Mouse (Mus musculus): ENCODE measurements around the gene Ift22. TPM values are rescaled to one million over a fixed set of nuclear protein-coding genes. Genes with fewer than 3 reads are reported as not detected.
"Not testable (repeated sequence)": the region's sequence is repeated elsewhere in the genome, so short reads cannot be mapped to it uniquely, and the experiment has no call there.

Ift22 gene
- polyA plus RNA-seq, 1 experiment from 2014 or later, result 134 TPM

GRCm38 (mm10) chr5:136939284-136939683 is 31.3 kb downstream of the Ift22 start:
- H3K4me1 ChIP-seq (ENCODE audit: control insufficient read depth, insufficient read depth, low read length), result no peaks in the 10 kb centered on the region
- no peaks in the 10 kb centered on the region for H3K36me3 ChIP-seq (ENCODE audit: control insufficient read depth, insufficient read depth, low read length)
- H3K9ac ChIP-seq (ENCODE audit: low read depth, low read length), result no peak overlapping the region
- no peak overlapping the region for H3K4me3 ChIP-seq (ENCODE audit: low read depth, low read length)
- H3K9me3 ChIP-seq (replicated peaks; ENCODE audit: control insufficient read depth, low read length, poor library complexity, severe bottlenecking), result no peaks in the 10 kb centered on the region
- WGBS, result 67% methylated on average over 7 of the region's 7 CpGs
- H3K4me2 ChIP-seq (ENCODE audit: low read length), result no peak overlapping the region
- H3K27me3 ChIP-seq (ENCODE audit: control insufficient read depth, insufficient read depth, low read depth, low read length), result no peaks in the 10 kb centered on the region
- ATAC-seq, result no peak
- no peak overlapping the region for H3K27ac ChIP-seq (ENCODE audit: low read length)

GRCm38 (mm10) chr5:136940029-136940428 is 32.1 kb downstream of the Ift22 start:
- not testable (repeated sequence) for H3K27ac ChIP-seq (ENCODE audit: low read length); H3K4me3 ChIP-seq (ENCODE audit: low read depth, low read length); H3K9ac ChIP-seq (ENCODE audit: low read depth, low read length); H3K9me3 ChIP-seq (replicated peaks; ENCODE audit: control insufficient read depth, low read length, poor library complexity, severe bottlenecking); ATAC-seq; H3K4me1 ChIP-seq (ENCODE audit: control insufficient read depth, insufficient read depth, low read length); H3K27me3 ChIP-seq (ENCODE audit: control insufficient read depth, insufficient read depth, low read depth, low read length); H3K4me2 ChIP-seq (ENCODE audit: low read length); H3K36me3 ChIP-seq (ENCODE audit: control insufficient read depth, insufficient read depth, low read length)
- 88% methylated on average over 6 of the region's 6 CpGs for WGBS

- H3K27me3 ChIP-seq (ENCODE audit: control insufficient read depth, insufficient read depth, low read depth, low read length), result no peaks in the 10 kb centered on the region
- H3K9me3 ChIP-seq (replicated peaks; ENCODE audit: control insufficient read depth, low read length, poor library complexity, severe bottlenecking), result no peaks in the 10 kb centered on the region
- H3K36me3 ChIP-seq (ENCODE audit: control insufficient read depth, insufficient read depth, low read length), result no peaks in the 10 kb centered on the region
- no peak overlapping the region for H3K4me2 ChIP-seq (ENCODE audit: low read length)
- WGBS, result 88% methylated on average over 12 of the region's 12 CpGs
- H3K4me1 ChIP-seq (ENCODE audit: control insufficient read depth, insufficient read depth, low read length), result no peaks in the 10 kb centered on the region
- no peak overlapping the region for H3K9ac ChIP-seq (ENCODE audit: low read depth, low read length)
- H3K27ac ChIP-seq (ENCODE audit: low read length), result no peak overlapping the region
- H3K4me3 ChIP-seq (ENCODE audit: low read depth, low read length), result no peak overlapping the region
- no peak for ATAC-seq
These were observed 33.1 kb downstream of the Ift22 start for GRCm38 (mm10) chr5:136940845-136941560.

GRCm38 (mm10) chr5:136942781-136943180 is 34.8 kb downstream of the Ift22 start:
- 75% methylated on average over 3 of the region's 3 CpGs for WGBS
- H3K9me3 ChIP-seq (replicated peaks; ENCODE audit: control insufficient read depth, low read length, poor library complexity, severe bottlenecking), result no peaks in the 10 kb centered on the region
- no peak overlapping the region; the same call in 1 of the 2 replicates for H3K27ac ChIP-seq (ENCODE audit: low read length)

GRCm38 (mm10) chr5:136943382-136943781 is 35.4 kb downstream of the Ift22 start:
- Histone ChIP-seq H3K4me1 (ENCODE audit: control insufficient read depth, insufficient read depth, low read length) (no peaks in the 10 kb centered on the region), H3K9ac (ENCODE audit: low read depth, low read length) (no peak overlapping the region), H3K4me2 (ENCODE audit: low read length) (no peak overlapping the region), H3K36me3 (ENCODE audit: control insufficient read depth, insufficient read depth, low read length) (no peaks in the 10 kb centered on the region), H3K9me3 (replicated peaks; ENCODE audit: control insufficient read depth, low read length, poor library complexity, severe bottlenecking) (no peaks in the 10 kb centered on the region), H3K4me3 (ENCODE audit: low read depth, low read length) (no peak overlapping the region), H3K27me3 (ENCODE audit: control insufficient read depth, insufficient read depth, low read depth, low read length) (no peaks in the 10 kb centered on the region), H3K27ac (ENCODE audit: low read length) (peak overlapping the region; percentile 40; the same call in 1 of the 2 replicates)
- 83% methylated on average over 2 of the region's 2 CpGs for WGBS
- ATAC-seq, result no peak

More at GRCm38 (mm10) chr5:136942781-136943180, 34.8 kb downstream of the Ift22 start:
- no peak overlapping the region for H3K4me2 ChIP-seq (ENCODE audit: low read length)
- H3K36me3 ChIP-seq (ENCODE audit: control insufficient read depth, insufficient read depth, low read length), result no peaks in the 10 kb centered on the region
- ATAC-seq, result no peak
- no peaks in the 10 kb centered on the region for H3K4me1 ChIP-seq (ENCODE audit: control insufficient read depth, insufficient read depth, low read length)
- H3K27me3 ChIP-seq (ENCODE audit: control insufficient read depth, insufficient read depth, low read depth, low read length), result no peaks in the 10 kb centered on the region
- no peak overlapping the region for H3K4me3 ChIP-seq (ENCODE audit: low read depth, low read length)
- H3K9ac ChIP-seq (ENCODE audit: low read depth, low read length), result no peak overlapping the region

- H3K36me3 ChIP-seq (ENCODE audit: control insufficient read depth, insufficient read depth, low read length), result no peaks in the 10 kb centered on the region
- no peak overlapping the region for H3K27ac ChIP-seq (ENCODE audit: low read length)
- WGBS, result 87% methylated on average over 12 of the region's 12 CpGs
- no peak overlapping the region for H3K4me2 ChIP-seq (ENCODE audit: low read length)
- H3K4me3 ChIP-seq (ENCODE audit: low read depth, low read length), result no peak overlapping the region
- no peaks in the 10 kb centered on the region for H3K9me3 ChIP-seq (replicated peaks; ENCODE audit: control insufficient read depth, low read length, poor library complexity, severe bottlenecking)
- H3K4me1 ChIP-seq (ENCODE audit: control insufficient read depth, insufficient read depth, low read length), result no peaks in the 10 kb centered on the region
- ATAC-seq, result no peak
- H3K27me3 ChIP-seq (ENCODE audit: control insufficient read depth, insufficient read depth, low read depth, low read length), result no peaks in the 10 kb centered on the region
- H3K9ac ChIP-seq (ENCODE audit: low read depth, low read length), result no peak overlapping the region
These were observed 37.1 kb downstream of the Ift22 start for GRCm38 (mm10) chr5:136945084-136945483.

GRCm38 (mm10) chr5:136947874-136948273 is 39.9 kb downstream of the Ift22 start:
- H3K4me3 ChIP-seq (ENCODE audit: low read depth, low read length), result no peak overlapping the region
- no peak for ATAC-seq
- H3K9ac ChIP-seq (ENCODE audit: low read depth, low read length), result no peak overlapping the region
- no peaks in the 10 kb centered on the region for H3K36me3 ChIP-seq (ENCODE audit: control insufficient read depth, insufficient read depth, low read length)
- H3K27me3 ChIP-seq (ENCODE audit: control insufficient read depth, insufficient read depth, low read depth, low read length), result no peaks in the 10 kb centered on the region; the same call in 1 of the 2 replicates
- no peaks in the 10 kb centered on the region for H3K4me1 ChIP-seq (ENCODE audit: control insufficient read depth, insufficient read depth, low read length)
- no peaks in the 10 kb centered on the region for H3K9me3 ChIP-seq (replicated peaks; ENCODE audit: control insufficient read depth, low read length, poor library complexity, severe bottlenecking)
- no peak overlapping the region for H3K4me2 ChIP-seq (ENCODE audit: low read length)
- H3K27ac ChIP-seq (ENCODE audit: low read length), result no peak overlapping the region

GRCm38 (mm10) chr5:136949551-136950336 is 41.8 kb downstream of the Ift22 start:
- H3K9ac ChIP-seq (ENCODE audit: low read depth, low read length); H3K27me3 ChIP-seq (ENCODE audit: control insufficient read depth, insufficient read depth, low read depth, low read length); H3K4me1 ChIP-seq (ENCODE audit: control insufficient read depth, insufficient read depth, low read length); H3K27ac ChIP-seq (ENCODE audit: low read length); H3K9me3 ChIP-seq (replicated peaks; ENCODE audit: control insufficient read depth, low read length, poor library complexity, severe bottlenecking); H3K36me3 ChIP-seq (ENCODE audit: control insufficient read depth, insufficient read depth, low read length); ATAC-seq; H3K4me2 ChIP-seq (ENCODE audit: low read length); H3K4me3 ChIP-seq (ENCODE audit: low read depth, low read length): not testable (repeated sequence)
- WGBS, result 83% methylated on average over 14 of the region's 14 CpGs

GRCm38 (mm10) chr5:136950521-136950920 is 42.6 kb downstream of the Ift22 start:
- no peak for ATAC-seq
- H3K4me3 ChIP-seq (ENCODE audit: low read depth, low read length), result no peak overlapping the region
- H3K4me1 ChIP-seq (ENCODE audit: control insufficient read depth, insufficient read depth, low read length), result peaks cover 17% of the 10 kb centered on the region
- H3K9ac ChIP-seq (ENCODE audit: low read depth, low read length), result no peak overlapping the region
- no peak overlapping the region for H3K27ac ChIP-seq (ENCODE audit: low read length)
- no peaks in the 10 kb centered on the region; the same call in 1 of the 2 replicates for H3K27me3 ChIP-seq (ENCODE audit: control insufficient read depth, insufficient read depth, low read depth, low read length)
- no peak overlapping the region for H3K4me2 ChIP-seq (ENCODE audit: low read length)
- WGBS, result 90% methylated on average over 6 of the region's 6 CpGs
- H3K9me3 ChIP-seq (replicated peaks; ENCODE audit: control insufficient read depth, low read length, poor library complexity, severe bottlenecking), result no peaks in the 10 kb centered on the region
- H3K36me3 ChIP-seq (ENCODE audit: control insufficient read depth, insufficient read depth, low read length), result no peaks in the 10 kb centered on the region
